Mouse (Mus musculus) myocyte (in vitro differentiated cells): ENCODE measurements around the gene Cadps.

Source experiments
- E2F4 ChIP-seq: IDR thresholded peaks from one replicate; pipeline ENCODE4 v1.6.1; 2011; ENCODE audit warnings: mild to moderate bottlenecking, control low read depth, moderate library complexity; ENCODE audit not compliant: insufficient read depth
- MAX ChIP-seq: IDR thresholded peaks from one replicate; pipeline ENCODE4 v1.6.1; 2011; ENCODE audit warnings: low read depth, mild to moderate bottlenecking, control low read depth
- MYOG ChIP-seq, 3 experiments: IDR thresholded peaks; one replicate each; pipeline ENCODE4 v1.6.1; 2011; ENCODE audit warnings: control low read depth in 2 of 3, low read depth in 2 of 3, mild to moderate bottlenecking in 2 of 3; ENCODE audit not compliant: insufficient read length in 2 of 3, control insufficient read depth in 1 of 3, insufficient read depth in 1 of 3
- POLR2A ChIP-seq: IDR thresholded peaks from one replicate; pipeline ENCODE4 v1.6.1; 2011; ENCODE audit warnings: low read depth, mild to moderate bottlenecking, control low read depth, moderate library complexity; ENCODE audit not compliant: insufficient read length
- REST ChIP-seq: IDR thresholded peaks from one replicate; pipeline ENCODE4 v1.6.1; 2011; ENCODE audit warnings: mild to moderate bottlenecking, control low read depth, moderate library complexity; ENCODE audit not compliant: insufficient read depth, insufficient read length

- TF ChIP-seq REST (no peak), E2F4 (no peak), POLR2A (no peak), MAX (no peak), MYOG (IDR thresholded peaks at IDR 0.05; ENCODE audit: control insufficient read depth in 1 of 3, insufficient read depth in 1 of 3, insufficient read length in 2 of 3, low read depth in 2 of 3) (no peak)
Observed at GRCm38 (mm10) chr14:12547496-12547895, 275.4 kb downstream of the Cadps start.
